Mouse (Mus musculus) hindbrain, embryonic 11.5 days (tissue): Measurements from ENCODE around the gene Tatdn3. TPM values are rescaled to one million over a fixed set of nuclear protein-coding genes. Genes with fewer than 3 reads are reported as not detected.

Experiments used
- ATAC-seq: fragments of 200-750 bp; cut with Nextera tagmentation; 2 replicates; pipeline ENCODE4 v1.8.0; 2017; ENCODE audit warnings: mild to moderate bottlenecking, moderate TSS enrichment, moderate library complexity; ENCODE audit not compliant: low FRiP score
- DNase-seq: peaks from one replicate; pipeline ENCODE4 v3.0.0-alpha.2; 2015; ENCODE audit warnings: low spot score
- H3K27ac ChIP-seq: fragments of 300-500 bp; sonication (generic); 2 replicates; pipeline ENCODE4 v1.5.1; 2014; ENCODE audit warnings: mild to moderate bottlenecking, low read depth, low read length
- H3K27me3 ChIP-seq: fragments of 300-500 bp; sonication (generic); 2 replicates; pipeline ENCODE4 v1.6.1; 2014; ENCODE audit warnings: mild to moderate bottlenecking, low read length, moderate library complexity, mixed read lengths; ENCODE audit not compliant: control insufficient read depth, insufficient read depth
- H3K36me3 ChIP-seq: fragments of 300-500 bp; sonication (generic); 2 replicates; pipeline ENCODE4 v1.6.1; 2014; ENCODE audit warnings: mild to moderate bottlenecking, low read length, moderate library complexity, mixed read lengths; ENCODE audit not compliant: control insufficient read depth, insufficient read depth
- H3K4me1 ChIP-seq: fragments of 300-500 bp; sonication (generic); replicated peaks from 2 replicates; pipeline ENCODE4 v1.6.1; 2014; ENCODE audit warnings: low read length, mixed read lengths; ENCODE audit not compliant: control insufficient read depth, insufficient read depth
- H3K4me2 ChIP-seq: fragments of 300-500 bp; sonication (generic); replicated peaks from 2 replicates; pipeline ENCODE4 v1.6.1; 2014; ENCODE audit warnings: mild to moderate bottlenecking, low read depth, low read length
- H3K4me3 ChIP-seq: fragments of 300-500 bp; sonication (generic); 2 replicates; pipeline ENCODE4 v1.5.1; 2014; ENCODE audit warnings: low read depth, low read length
- H3K9ac ChIP-seq: fragments of 300-500 bp; sonication (generic); 2 replicates; pipeline ENCODE4 v1.6.1; 2014; ENCODE audit warnings: low read depth, low read length
- H3K9me3 ChIP-seq: fragments of 300-500 bp; sonication (generic); 2 replicates; pipeline ENCODE4 v1.6.1; 2016; ENCODE audit warnings: low read length; ENCODE audit not compliant: control insufficient read depth
- WGBS: fragments of 180-500 bp; shearing (Covaris S2); extraction: QIAGEN DNeasy Blood & Tissue Kit; methylation state at CpG from one replicate; pipeline ENCODE4 v1.1.7; 2014; 5-methylcytosine and 5-hydroxymethylcytosine counted together
- polyA plus RNA-seq: library from polyadenylated mRNA; unstranded; fragments of >200 nt; fragmentation: Nextera tagmentation; extraction: Ambion mirVana; gene quantifications from 2 replicates; pipeline ENCODE4 v1.2.1, GENCODE M21; 2014

The Tatdn3 gene
- 10.4 and 12.7 TPM in 2 replicates for polyA plus RNA-seq

DNA sequence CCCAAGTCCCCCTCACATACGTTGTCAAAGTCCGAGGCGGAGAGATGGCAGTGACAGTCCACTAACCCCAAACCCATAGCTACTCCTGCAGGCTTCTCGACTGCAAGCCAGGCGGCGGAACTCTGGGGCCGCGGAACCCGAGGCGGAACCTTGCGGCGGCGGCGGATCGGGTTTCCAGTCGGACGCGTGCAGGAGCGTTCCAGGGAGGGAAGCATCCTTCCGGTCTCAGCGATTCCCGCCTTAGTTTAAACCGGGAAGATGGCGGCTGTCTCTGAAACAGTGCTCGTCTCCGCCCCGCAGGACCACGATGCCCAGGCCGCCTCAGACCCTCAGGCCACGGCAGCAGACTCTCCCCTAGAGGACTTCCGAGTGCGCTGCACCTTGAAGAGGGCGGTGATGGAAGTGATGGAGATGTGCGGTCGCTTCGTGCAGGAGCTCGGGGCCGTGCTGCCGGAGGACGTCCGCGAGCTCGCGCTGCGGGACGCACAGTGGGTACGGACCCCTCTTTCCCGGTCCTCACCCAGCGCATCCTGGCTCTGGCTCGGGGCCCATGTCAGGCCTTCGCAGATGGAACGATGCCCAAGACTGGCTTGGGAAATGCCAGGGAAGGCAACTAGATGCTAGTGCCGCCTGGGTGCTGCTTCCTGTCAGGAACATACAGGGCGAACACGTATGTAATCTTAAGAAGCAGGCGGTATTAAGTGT lies at the start of gene Tatdn3, which contains the start of gene Nsl1:
TSS of gene Tatdn3 (minus strand) at position 152 of the 705 bp plus-strand sequence.
TSS of gene Nsl1 (plus strand) at position 232 of the 705 bp plus-strand sequence.
- WGBS: under 1% methylated on average over 55 of the region's 56 CpGs
- Histone ChIP-seq H3K27ac (no peak within 1 kb of the TSS), H3K4me3 (peak within 1 kb of the TSS; percentile 75), H3K9ac (peak within 1 kb of the TSS; percentile 73), H3K27me3 (no peaks in the 10 kb centered on the region), H3K4me1 (0 out of 2 replicates have a peak, but pooled peaks cover 2% of the 10 kb centered on the region), H3K9me3 (no peaks in the 10 kb centered on the region), H3K36me3 (no peaks in the 10 kb centered on the region), H3K4me2 (peak within 1 kb of the TSS; percentile 66)
- DNase-seq (peak; percentile 93), ATAC-seq (peak; percentile 87)

DNA sequence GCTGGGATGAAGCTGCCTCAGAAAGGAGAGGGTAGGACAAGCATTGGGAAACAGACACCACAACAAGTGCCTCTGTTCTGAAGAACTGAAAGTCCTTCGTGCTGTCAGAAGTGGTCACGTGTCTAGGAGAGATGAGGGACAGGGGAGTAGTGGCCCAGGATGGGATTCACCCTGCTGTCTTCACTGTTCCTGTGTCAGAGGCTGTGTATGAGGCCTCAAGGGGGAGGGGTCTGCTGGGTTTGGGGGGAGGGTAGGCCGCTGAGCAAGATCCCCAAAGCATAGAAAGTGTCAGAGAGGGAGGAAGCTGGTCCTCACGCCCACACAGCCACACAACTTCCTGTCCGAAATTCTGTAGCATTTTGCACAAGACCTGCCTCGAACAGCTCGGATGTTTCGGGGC lies 48.4 kb upstream of the Tatdn3 start:
- H3K4me3 ChIP-seq: no peak overlapping the region
- no peak overlapping the region for H3K27ac ChIP-seq
- no peaks in the 10 kb centered on the region for H3K9me3 ChIP-seq
- ATAC-seq (no peak), DNase-seq (no peak)
- no peak overlapping the region for H3K9ac ChIP-seq
- no peaks in the 10 kb centered on the region for H3K4me1 ChIP-seq
- no peaks in the 10 kb centered on the region for H3K36me3 ChIP-seq
- H3K27me3 ChIP-seq: no peaks in the 10 kb centered on the region
- no peak overlapping the region for H3K4me2 ChIP-seq
- 59% methylated on average over 8 of the region's 8 CpGs for WGBS

DNA sequence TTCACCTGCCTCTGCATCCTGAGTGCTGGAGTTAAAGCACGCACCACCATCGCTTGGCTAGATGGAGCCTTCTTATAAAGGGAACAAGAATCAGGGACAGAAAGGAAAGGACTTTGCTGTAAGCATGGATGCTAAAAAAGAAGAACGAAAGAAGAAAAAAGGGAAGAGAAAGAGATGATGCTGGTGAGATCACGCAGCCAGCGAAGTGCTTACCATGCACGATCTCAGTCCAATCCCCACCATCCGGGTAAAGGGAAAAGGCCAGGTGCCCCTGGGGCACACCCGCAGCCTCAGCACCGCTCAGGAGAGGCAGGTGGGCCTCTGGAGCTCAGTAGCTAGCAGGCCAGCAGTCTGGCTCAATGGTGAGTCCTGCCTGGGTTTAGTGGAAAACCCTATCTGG lies 47.2 kb upstream of the Tatdn3 start:
- WGBS: 91% methylated on average over 9 of the region's 9 CpGs
- ATAC-seq: no peak

DNA sequence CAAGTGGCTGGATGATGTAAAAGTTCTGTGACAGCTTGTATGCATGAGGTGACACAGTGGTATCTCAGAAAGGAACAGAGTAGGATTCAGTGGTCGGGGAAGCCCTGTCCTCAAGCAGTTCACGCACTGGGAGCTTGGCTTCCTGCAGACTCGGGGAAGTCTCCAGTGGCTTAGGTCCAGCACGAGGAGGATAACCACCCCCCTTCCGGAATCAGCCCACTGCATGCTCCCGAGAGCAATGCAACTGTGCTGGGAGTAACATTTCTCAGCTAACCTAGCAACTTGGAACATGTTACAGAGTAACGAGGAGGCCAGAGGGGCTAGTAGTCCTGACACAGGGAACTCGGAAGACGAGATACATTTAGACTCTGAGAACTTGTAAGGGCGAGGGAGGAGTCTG lies 44.6 kb upstream of the Tatdn3 start:
- 75% methylated on average over 10 of the region's 10 CpGs for WGBS
- no peak for ATAC-seq

More for the DNA sequence above, 47.2 kb upstream of the Tatdn3 start:
- H3K27ac ChIP-seq: no peak overlapping the region
- H3K27me3 ChIP-seq: no peaks in the 10 kb centered on the region
- H3K9me3 ChIP-seq: no peaks in the 10 kb centered on the region
- H3K4me1 ChIP-seq: no peaks in the 10 kb centered on the region
- H3K4me2 ChIP-seq: no peak overlapping the region
- no peaks in the 10 kb centered on the region for H3K36me3 ChIP-seq
- H3K4me3 ChIP-seq: no peak overlapping the region
- H3K9ac ChIP-seq: no peak overlapping the region
- no peak for DNase-seq

DNA sequence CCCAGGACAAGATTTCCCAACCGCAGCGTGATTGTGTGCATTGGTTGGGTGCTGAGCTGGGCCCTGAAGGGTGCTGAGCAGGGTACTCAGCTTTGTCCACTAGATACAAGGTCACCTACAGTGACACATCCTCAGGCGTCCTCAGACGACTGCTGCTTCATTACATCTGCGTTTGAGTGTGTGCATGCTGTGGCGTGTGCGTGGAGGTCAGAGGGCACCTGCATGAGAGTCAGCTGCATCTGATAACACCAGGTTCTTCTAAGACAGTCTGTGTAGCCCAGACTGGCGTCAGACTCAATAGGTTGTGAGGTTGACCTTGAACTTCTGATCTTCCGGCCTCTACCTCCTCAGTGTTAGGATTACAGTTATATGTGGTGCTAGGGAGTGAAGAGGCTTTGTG lies 42.5 kb upstream of the Tatdn3 start:
- Histone ChIP-seq H3K36me3 (no peaks in the 10 kb centered on the region), H3K4me2 (no peak overlapping the region), H3K4me3 (no peak overlapping the region), H3K9ac (no peak overlapping the region), H3K27ac (no peak overlapping the region), H3K4me1 (no peaks in the 10 kb centered on the region), H3K27me3 (no peaks in the 10 kb centered on the region), H3K9me3 (no peaks in the 10 kb centered on the region)
- DNase-seq (no peak), ATAC-seq (no peak)
- WGBS: 85% methylated on average over 9 of the region's 9 CpGs

More for the DNA sequence above, 44.6 kb upstream of the Tatdn3 start:
- no peak for DNase-seq
- Histone ChIP-seq H3K27ac (no peak overlapping the region), H3K9me3 (no peaks in the 10 kb centered on the region), H3K36me3 (no peaks in the 10 kb centered on the region), H3K9ac (no peak overlapping the region), H3K27me3 (no peaks in the 10 kb centered on the region), H3K4me2 (no peak overlapping the region), H3K4me3 (no peak overlapping the region), H3K4me1 (no peaks in the 10 kb centered on the region)

DNA sequence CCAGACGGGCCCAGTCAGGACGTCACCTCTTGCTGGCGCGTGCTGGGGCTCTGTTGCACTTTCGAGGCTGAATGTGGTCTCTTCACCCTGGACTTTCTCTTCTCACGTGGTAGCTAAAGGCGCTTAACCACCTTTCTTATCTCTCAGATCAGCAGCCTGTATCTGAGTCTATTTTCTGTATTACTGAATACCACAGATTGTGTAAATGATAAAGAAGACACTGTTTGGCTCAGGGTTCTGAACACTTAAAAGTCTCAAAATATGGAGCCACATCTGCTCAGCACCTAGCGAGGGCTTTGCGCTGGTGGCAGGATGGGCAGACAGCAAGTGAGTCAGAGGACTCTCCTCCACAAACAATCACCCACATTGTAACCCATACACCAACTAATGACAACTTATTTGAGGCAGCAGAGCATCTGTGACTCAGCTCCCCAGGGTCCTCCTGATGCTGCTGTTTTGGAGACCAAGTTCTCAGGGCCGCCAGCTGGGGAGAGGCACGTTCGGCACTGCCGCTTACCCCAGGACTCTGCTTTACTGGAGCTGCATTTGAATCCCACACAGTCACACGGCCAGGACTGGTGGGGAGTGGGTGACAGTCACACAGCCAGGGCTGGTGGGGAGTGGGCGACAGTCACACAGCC lies 40.1 kb upstream of the Tatdn3 start:
- H3K4me3 ChIP-seq: no peak overlapping the region
- no peaks in the 10 kb centered on the region for H3K36me3 ChIP-seq
- no peaks in the 10 kb centered on the region; the same call in 1 of the 2 replicates for H3K4me1 ChIP-seq
- no peaks in the 10 kb centered on the region for H3K9me3 ChIP-seq
- 82% methylated on average over 15 of the region's 15 CpGs for WGBS
- no peak overlapping the region for H3K27ac ChIP-seq
- H3K9ac ChIP-seq: no peak overlapping the region
- peaks cover 17% of the 10 kb centered on the region for H3K27me3 ChIP-seq
- H3K4me2 ChIP-seq: no peak overlapping the region
- DNase-seq: no peak
- no peak for ATAC-seq

DNA sequence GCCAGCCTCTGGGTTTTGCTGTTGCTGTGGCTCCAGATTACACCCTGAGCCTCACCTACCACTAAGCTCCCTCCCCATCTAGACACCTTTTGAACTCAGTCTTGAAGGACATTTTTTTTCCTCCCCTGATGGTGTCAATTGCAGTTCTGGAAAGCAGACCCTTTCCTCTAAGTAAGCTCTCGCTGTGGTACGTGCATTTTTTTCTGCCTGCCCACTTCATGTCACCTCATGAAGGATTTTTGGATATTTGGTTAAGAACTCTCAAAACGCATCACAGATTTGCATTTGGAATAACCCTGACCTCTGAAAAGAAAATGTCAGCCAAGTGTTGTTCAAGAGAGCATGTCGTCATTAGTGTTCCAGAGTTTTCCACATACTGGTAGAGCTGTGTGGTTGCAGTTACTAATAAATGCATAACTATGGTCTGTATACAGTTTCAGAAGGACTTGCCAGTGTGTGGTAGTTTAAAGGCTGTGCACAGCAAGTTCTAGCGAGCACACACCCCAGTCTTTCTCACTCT lies 37.1 kb upstream of the Tatdn3 start:
- no peaks in the 10 kb centered on the region for H3K9me3 ChIP-seq
- H3K27me3 ChIP-seq: peaks cover 17% of the 10 kb centered on the region
- WGBS: 76% methylated on average over 5 of the region's 5 CpGs

DNA sequence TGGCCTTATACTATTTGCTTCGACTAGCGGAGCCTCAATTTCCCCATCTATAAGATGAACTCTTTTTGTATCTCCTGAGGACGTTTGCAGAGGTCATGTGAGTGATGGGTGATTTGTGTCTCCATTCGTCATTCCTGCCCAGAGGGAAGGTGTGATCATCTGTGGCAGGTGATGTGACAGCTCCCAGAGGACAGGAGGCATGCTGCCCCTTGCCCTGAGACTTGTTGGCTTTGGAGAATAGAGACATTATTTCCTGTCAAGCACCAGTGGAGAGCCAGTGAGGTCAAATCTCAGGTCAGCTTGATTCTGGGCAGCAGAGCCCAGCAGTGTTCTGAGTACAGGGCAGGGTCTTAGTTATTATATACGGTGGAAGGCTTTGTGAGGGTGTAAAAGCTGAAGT lies 36.4 kb upstream of the Tatdn3 start:
- no peak overlapping the region for H3K4me3 ChIP-seq
- ATAC-seq (no peak), DNase-seq (no peak)
- peaks cover 17% of the 10 kb centered on the region for H3K27me3 ChIP-seq
- no peaks in the 10 kb centered on the region; the same call in 1 of the 2 replicates for H3K4me1 ChIP-seq
- 39% methylated on average over 5 of the region's 5 CpGs for WGBS
- no peaks in the 10 kb centered on the region for H3K9me3 ChIP-seq
- H3K36me3 ChIP-seq: no peaks in the 10 kb centered on the region
- H3K27ac ChIP-seq: no peak overlapping the region
- no peak overlapping the region for H3K4me2 ChIP-seq
- H3K9ac ChIP-seq: no peak overlapping the region

More for the DNA sequence above, 37.1 kb upstream of the Tatdn3 start:
- ATAC-seq (no peak), DNase-seq (no peak)
- H3K4me2 ChIP-seq: no peak overlapping the region
- H3K9ac ChIP-seq: no peak overlapping the region
- H3K36me3 ChIP-seq: no peaks in the 10 kb centered on the region
- H3K27ac ChIP-seq: no peak overlapping the region
- H3K4me1 ChIP-seq: no peaks in the 10 kb centered on the region; the same call in 1 of the 2 replicates
- no peak overlapping the region for H3K4me3 ChIP-seq
